Mouse (Mus musculus) gastrocnemius, postnatal 10 days (tissue): ENCODE data around the gene Rp9. TPM values are rescaled to one million over a fixed set of nuclear protein-coding genes. Genes with fewer than 3 reads are reported as not detected.
"Not testable (repeated sequence)": the region's sequence is repeated elsewhere in the genome, so short reads cannot be mapped to it uniquely, and the experiment has no call there.

Experiments used
- DNase-seq: peaks from one replicate; pipeline ENCODE4 v3.0.0; 2021; ENCODE audit warnings: mixed read lengths
- total RNA-seq, 2 experiments: library from RNA; stranded (reverse); gene quantifications; 2 replicates each; pipeline ENCODE4 v1.2.3; 2021

Rp9 gene
- total RNA-seq, 2 experiments from 2014 or later, result 25.4 to 30.1 TPM

DNA sequence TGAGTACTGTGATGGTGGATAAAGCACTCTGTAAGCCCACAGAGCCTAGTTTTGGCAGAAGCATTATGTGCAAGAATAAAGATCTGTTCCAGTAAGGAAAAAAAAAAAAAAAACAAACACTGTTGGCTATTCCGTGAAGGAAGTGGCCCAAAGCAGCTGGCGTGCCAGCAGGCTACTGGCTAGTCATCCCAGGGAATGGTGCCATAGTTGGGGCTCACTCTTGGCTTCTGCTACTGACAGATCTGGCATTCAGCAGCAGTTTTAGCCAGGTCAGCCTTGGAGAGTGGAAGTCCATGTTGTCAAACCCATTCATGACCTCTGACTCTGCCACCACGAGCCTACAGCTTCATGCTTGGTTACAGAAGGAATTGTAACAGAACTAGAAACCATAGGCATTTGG, 7.6 kb downstream of the Rp9 start:
- DNase-seq, result peak; percentile 53

DNA sequence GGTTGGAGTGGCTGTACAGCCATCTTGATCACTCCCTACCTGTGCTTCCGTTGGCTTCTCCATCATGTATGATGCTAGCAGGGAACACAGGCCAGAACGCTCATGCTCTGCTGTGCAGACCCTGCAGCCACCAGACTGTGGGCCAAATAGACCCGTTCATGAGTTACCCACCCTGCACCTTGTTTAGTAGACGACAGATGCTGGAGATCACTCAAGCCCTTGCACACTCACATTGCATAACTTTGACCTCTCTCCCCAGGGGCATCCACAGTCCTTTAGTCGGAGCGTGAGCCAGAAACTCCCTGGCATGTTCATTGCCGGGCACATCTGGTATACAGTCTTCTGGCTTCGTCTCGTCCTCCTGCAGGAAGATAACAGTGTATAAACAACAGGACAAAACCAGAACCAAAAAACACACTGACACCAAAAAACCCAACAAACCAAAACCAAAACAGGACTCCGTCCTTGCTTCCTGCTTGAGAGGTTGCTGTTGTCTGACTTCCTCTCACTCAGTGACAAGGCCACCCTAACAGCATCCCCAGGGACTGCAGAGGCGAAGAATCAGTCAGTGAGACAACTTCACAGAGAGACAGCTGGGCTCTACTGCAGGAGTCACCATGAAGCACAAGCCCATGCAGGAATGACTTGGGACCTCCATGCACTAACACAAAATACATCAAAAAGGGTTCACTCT, 12.3 kb downstream of the Rp9 start:
- no peak for DNase-seq

DNA sequence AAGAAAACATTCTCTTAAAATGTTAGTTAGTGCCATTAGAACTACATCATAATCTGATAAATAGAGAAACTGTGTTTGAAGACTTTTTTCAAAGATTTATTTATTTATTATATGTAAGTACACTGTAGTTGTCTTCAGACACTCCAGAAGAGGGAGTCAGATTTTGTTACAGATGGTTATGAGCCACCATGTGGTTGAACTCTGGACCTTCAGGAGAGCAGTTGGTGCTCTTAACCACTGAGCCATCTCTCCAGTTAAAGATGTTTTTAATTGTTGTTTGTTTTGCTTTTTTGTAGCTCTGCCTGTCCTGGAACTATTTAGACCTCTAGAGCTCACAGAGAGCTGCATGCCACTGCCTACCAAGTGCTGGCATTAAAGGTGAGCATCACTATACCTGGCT, 14.5 kb downstream of the Rp9 start:
- no peak for DNase-seq

DNA sequence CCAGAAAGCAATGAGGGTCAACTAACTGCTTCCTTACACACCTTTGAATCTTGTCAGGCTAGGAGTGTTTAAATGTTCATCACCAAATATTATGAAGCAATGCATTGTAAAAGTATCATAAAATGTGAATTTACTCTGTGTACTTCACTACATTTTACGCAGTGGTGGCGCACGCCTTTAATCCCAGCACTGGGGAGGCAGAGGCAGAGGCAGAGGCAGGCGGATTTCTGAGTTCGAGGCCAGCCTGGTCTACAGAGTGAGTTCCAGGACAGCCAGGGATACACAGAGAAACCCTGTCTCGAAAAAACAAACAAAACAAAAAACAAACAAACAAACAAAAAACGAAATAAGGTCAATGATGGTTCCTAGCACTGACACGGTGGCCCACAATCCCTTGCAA, 15.6 kb downstream of the Rp9 start, which contains the start of gene Gm17545:
TSS of gene Gm17545 (plus strand) at position 301 of the 400 bp plus-strand sequence.
- DNase-seq, result not testable (repeated sequence)

DNA sequence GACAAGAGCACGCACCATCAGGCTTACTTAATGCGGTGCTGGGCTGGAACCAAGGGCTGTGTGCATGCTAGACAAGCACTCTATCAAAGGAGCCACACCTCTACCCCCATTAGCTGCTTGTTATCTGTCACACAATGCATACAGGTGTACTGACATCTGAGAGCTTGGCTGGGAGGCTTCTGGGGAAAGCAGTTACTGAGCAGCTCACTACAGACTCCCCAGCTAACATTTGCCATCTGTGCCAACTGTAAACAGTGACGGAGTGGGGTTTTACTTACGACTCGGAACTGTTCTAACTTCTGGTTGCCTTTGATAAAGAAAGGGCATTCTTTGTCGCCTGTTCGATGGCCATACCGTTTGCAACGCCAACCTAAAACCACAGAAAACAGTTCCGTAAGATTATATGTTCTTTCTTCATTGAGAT, 16.0 kb downstream of the Rp9 start:
- no peak for DNase-seq

DNA sequence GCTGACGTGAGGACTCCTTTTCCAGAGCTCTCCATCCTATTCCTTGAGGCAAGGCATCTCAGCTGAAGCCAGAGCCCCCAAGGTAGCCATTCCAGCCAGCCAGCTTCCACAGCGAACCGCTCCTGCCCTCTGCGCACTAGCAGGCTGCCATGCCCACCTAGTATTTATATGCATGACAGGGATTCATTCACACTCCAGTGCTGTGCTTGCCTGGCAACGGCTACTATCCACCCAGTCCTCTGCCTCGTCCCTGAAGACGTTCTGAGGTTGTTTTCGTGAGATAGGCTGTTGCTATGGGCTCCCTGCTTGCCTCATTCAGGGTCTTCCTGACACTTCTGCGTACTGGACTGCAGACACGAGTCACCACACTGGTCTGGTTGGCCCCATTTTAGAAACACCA, 16.8 kb downstream of the Rp9 start:
- no peak for DNase-seq

DNA sequence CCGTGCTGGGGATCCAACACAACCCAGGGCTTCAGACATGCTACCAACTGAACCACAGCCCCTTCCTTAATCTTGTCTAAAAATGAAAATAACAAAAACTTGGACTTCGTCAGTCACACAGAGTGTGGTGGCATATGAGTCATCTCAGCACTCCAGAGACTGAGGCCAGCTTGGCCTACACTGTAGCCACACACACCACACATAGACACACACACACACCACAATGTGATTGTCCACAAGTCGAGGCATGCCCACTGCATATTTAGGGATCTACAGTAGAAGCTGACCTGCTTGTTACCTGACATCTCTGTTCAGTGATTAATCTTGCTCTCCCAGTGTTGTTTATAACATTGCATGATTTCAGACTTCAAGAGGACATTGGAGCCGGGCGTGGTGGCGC, 20.3 kb downstream of the Rp9 start:
- DNase-seq, result no peak

DNA sequence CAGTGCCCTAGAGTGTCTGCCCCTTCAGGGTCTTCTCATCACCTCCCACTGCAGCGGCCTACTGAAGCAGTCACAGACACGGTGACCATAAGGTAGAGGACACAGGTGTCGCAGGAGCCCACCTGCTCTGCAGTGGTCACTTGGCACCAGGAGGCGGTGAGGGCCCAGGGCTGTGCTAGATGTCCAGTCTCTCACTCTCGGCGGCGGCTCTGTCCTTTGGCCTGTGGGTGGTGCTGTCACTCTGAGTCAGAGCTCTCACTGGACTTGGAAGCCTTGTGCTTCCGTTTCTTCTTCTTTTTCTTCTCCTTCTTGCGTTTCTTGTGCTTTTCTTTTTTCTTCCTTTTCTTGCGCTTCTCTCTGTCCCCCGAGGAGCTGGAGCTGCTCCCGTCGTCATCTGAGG, 21.1 kb downstream of the Rp9 start:
- DNase-seq, result no peak

DNA sequence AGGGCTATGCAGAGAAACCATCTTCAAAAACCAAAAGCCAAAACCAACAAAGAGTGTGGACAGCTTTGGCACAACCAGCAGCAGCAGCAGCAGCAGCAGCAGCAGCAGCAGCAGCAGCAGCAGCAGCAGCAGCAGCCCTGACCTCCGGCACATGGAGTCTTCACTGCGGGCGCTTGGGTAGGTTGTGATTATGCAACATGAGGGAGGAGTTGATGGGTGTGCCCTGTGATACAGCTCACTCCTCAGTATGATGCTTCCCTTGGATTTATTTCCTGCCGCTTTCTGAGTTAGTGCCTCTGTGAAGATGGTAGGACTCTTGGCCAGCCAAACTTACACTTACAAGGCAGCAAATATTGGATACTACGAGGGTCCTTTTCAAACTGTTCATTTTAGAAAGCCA, 22.3 kb downstream of the Rp9 start:
- DNase-seq, result no peak

DNA sequence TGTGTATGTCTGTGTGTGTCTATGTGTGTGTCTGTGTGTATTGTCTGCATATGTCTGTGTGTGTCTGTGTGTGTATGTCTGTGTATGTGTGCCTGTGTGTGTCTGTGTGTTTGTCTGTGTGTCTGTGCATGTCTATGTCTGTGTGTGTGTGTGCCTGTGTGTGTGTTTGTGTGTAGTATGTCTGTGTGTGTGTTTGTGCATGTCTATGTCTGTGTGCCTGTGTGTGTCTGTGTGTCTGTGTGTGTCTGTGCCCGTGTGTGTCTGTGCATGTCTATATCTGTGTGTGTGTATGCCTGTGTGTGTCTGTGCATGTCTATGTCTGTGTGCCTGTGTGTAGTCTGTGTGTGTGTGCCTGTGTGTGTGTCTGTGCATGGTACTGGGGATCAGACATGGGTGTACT, 24.4 kb downstream of the Rp9 start:
- no peak for DNase-seq

DNA sequence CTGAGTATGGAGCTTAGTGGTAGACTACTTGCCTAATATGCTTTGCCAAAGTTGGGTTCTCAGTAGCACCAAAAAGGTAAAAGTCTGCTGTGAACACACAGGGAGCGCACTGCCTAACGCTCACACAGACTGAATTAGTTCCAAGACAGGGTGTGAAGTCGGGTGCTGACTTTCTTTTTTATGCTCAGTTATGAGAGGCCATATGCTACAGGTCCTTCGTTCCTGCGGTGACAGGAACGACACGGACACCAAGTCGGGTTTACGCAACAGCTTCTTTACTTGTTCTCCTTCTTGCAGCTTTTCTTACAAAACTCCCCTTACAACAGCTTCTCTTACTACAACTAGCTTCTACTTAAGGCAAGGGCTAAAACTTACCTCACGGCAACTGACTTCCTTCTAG, 26.4 kb downstream of the Rp9 start:
- DNase-seq, result no peak

DNA sequence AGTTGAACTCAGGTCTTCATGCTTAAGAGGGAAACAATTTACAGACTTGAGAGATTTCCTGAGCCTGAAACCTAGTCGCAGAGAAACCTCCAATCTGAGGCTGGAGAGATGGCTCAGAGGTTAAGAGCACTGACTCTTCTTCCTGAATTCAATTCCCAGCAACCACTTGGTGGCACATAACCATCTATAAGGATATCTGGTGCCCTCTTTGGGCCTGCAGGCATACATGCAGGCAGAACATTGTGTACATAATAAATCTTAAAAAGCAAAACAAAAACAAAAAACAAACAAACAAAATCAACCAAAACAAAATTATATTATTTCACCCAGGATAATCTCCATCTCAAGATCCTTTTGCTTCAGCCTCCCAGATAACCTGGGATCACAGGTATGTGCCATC, 30.7 kb downstream of the Rp9 start:
- no peak for DNase-seq

DNA sequence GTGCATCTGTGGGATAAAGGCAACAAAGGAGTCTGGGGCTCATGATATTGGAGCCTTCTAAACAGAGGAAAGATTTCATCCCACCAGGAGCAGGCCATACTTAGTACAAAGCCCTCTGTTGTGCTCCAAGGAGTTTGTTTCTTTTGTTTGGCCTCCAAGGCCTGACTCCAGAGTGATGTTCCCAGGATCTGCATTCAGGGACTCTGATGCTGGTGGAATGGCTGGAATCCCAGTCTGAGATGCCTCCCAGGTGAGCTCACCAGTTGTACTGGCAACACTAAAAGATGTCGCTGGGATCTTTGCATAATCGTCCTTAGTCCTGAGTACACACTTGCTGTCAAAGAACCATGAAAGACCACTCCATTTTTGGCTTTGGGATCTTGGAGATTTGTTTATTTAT, 35.4 kb downstream of the Rp9 start:
- no peak for DNase-seq

DNA sequence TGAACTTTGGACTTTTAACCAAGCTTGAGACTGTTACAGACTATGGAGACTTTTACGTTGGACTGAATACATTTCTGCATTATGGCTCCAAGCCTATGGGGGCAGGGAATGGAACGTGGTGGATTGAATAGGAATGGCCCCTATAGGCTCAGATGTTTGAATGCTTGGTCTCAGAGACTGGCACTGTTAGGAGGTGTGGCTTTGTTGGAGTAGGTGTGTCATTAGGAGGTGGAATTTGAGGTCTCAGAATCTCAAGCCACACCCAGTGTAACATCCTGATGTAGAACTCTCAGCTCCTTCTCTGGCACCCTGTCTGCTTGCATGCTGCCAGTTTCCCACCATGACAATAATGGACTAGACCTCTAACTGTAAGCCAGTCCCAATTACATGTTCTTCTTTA, 36.3 kb downstream of the Rp9 start:
- no peak for DNase-seq

DNA sequence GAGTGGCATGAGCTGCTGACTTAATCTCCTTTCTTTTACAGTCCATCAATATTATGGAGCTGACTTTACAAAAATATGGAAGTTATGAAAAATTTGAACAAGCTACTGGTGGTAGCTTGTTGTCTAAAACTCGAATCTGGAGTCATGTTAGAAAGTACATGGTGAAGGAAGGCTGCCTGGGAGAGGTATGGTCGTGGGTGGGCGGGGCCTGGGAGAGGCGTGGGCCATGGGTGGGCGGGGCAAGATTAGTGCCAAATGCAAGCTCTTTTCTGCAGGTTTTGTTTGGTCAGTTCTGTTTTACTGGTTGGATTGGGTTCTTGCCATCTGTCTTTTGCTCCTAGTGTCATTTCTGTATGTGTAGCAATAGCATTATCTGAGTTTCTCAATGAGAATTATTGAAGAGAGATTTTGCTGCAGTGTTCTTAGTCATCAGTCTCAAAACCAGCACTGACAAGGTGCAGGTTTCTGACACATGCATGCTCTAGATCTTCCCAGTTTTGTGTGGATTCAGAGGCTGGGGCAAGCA, 39.2 kb downstream of the Rp9 start:
- DNase-seq, result no peak

DNA sequence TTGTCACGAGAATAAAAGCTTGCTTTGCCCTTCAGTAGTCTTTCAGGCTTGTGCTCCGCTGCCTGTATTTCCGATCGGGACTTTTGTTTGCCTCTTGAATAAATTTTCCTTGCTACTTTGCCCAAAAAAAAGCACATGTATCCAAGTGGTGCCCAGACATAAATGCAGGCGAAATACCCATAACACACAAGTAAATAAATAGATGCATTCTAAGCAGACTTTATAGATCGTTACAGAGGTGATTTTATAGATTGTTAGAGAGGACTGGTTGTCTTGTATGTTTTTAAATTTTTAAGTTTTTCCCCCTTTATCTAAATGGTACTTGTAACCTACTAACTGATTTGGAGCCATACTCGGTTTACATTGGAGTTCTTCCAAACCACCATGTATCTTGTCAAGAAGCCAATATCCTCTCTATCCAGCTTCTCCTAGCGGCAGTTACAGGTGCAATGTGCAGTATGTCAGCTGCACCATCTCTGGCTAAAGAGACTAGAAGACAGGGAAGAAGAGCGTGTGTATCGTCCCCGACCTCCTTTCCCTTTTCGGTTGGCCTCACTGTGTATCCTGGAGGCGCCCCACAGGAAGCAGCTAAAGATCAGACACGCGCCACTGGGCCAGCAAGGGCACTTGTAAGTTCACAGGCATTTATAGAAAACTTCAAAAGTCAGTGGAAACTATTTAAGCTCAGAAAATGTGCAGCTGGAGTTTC, 39.9 kb downstream of the Rp9 start:
- no peak for DNase-seq

DNA sequence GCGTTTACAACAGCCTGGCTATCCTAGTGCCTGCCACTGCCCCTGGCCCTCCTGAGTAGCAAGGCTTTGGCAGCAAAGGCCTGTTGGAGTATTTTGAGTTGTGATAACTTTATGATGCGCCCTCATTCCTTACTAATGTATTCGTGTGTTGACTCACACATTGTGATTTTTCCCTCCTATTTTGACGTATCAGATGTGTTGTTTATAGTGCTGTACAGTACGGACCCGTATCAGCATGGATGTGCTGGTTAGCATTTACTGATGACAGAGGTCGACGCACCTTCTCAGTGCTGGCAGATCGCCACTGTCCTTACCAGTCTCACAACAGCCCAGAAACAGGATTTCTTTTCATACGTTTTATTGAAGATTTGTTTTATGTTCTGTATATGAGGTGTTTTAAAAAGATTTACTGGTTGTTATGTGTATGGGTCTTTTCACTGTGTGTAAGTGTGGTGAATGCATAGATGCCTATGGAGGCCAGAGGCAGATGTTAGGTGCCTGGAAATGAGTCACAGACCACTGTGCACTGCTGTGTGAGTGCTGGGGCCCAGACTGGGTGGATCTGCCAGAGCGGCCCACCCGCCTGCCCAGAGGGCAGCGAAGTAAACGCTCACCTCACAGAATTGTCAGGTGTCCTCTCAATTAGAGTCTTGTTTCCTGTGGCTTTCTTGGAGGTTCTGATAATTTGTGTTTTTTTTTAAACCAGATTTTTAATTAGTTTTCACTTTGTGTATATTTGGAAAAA, 40.7 kb downstream of the Rp9 start:
- no peak for DNase-seq

DNA sequence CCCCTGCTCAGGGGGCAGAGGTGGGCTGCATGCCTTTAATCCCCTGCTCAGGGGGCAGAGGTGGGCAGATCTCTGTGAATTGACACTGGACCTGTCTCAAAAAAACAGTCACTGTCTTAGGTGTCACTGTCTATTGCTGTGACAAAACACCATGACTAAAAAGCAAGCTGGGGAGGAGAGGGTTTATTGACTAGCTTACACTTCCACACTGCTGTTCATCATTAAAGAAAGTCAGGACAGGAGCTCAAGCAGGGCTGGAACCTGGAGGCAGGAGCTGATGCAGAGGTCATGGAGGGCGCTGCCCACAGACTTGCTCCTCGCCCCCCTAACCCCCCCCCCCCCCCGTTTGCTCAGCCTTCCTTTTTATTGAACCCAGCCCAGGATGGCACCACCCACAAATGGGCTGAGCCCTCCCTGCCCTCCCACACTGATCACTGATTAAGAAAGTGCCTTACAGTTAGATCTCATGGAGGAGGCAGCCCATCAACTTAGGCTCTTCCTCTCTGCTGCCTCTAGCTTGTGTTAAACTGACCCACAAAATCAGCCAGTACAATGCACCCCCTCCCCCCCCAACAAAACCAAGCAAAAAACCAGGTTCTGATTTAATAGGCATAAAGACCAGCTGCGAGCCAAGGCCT, 41.4 kb downstream of the Rp9 start:
- DNase-seq, result no peak

DNA sequence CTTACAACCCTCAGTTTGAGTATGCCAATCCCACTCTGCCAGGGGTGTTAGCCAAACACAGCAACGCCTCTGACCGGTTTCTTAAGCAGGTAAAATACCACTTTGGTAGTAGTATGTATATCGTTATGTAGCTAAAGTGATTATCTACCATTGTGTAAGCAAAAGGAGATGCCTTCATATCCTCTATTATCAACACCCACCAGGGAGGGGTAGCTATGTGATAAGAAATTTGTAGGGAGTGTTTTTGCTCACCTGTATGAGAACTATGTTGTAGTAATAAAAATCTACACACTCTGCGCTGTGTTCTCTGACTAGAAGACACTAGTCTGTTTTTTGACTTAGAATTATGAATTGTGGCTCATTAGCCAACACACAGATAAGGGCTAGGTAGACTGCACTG, 44.8 kb downstream of the Rp9 start:
- DNase-seq, result no peak

DNA sequence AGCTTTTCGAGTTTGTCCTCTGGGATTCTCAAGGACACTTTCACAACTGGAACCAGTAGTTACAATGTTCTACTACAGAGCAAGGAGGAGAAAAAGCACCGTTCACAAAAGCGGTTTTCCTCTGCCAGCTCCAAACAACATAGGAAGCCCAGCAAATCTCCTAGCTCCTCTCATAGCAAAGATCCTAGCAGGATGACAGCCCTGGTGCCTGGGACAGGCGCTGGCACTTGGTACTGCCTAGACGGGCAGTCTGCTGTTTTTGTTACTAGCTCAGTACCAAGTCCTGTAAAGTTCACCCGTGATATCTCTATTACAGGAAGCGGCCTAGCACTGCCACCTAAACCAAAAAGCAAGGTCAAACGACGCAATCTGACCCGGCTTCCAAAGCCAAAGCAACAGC, 45.3 kb downstream of the Rp9 start:
- no peak for DNase-seq

DNA sequence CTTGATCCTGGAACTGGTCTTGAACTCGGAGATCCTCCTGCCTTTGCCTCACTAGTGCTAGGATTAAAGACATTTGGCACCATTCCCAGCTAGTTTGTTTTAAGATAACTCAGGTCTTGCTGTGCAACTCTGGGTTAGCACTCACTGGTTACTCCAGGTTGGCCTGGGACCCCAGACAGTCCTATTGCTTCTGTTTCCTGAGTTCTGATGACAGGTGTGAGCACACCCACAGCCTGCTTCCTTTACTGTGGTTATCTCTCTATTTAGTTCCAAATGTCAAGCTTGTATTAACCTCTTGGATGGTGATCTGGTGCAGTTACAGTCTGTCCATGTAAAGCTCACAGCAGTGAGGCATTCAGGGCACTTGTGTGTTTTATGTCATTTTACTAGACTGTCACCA, 46.0 kb downstream of the Rp9 start:
- no peak for DNase-seq

DNA sequence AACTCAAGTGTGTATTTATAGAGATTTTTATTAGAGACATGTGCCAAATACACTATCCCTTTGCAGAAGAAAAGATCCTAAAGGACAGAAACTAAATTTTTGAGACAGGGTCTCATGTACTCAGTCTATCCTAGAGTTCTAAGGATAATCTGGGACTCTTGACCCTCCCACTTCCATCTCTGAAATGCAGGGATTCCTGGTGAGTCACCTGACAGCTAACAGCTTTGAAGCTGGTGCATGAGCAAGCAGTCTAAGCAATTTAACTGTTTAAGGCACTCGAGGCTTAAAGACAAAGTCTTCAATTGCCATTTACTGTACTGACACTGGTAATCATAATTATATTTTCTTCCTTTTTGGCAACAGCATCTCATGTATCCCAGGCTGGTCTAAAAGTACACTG, 47.0 kb downstream of the Rp9 start:
- DNase-seq, result no peak

DNA sequence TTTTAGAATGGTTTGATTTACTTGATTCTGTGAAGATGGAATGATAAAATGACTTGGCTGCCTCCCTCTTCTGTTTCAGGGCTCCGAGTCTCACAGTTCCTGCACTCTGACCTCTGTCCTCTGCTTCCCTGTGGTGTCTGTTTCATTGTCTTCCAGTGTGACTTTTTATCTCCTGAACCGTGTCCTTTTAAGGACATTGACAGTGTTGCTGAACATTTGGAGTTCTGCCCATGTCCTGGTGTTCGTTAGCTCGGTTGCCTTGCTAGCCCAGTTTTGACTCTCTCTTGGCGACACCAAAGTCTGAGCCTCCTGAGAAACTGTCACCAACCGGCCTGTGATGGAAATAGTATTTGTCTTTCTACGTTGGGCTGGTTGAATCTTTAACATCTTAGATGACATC, 49.1 kb downstream of the Rp9 start:
- DNase-seq, result no peak
